Mouse (Mus musculus) liver, adult 2 months (tissue): Measurements from ENCODE around the gene Dock4. TPM values are rescaled to one million over a fixed set of nuclear protein-coding genes. Genes with fewer than 3 reads are reported as not detected.

ENCODE experiments used
- DNase-seq: peaks from one replicate; pipeline ENCODE4 v3.0.0-alpha.2; 2011; ENCODE audit warnings: low read depth, low spot score; ENCODE audit errors: extremely low read depth
- H3K27ac ChIP-seq: fragments of 200-500 bp; replicated peaks from 2 replicates; pipeline ENCODE4 v1.5.1; 2012; ENCODE audit warnings: low read depth, mild to moderate bottlenecking, control low read depth, inconsistent platforms, low read length; ENCODE audit not compliant: insufficient read depth
- H3K27me3 ChIP-seq: fragments of 200-500 bp; 2 replicates; pipeline ENCODE4 v1.6.1; 2012; ENCODE audit warnings: mild to moderate bottlenecking, moderate library complexity, low read length, inconsistent platforms; ENCODE audit not compliant: control insufficient read depth, insufficient read depth
- H3K36me3 ChIP-seq: fragments of 200-500 bp; 2 replicates; pipeline ENCODE4 v1.6.1; 2012; ENCODE audit warnings: low read length, inconsistent platforms; ENCODE audit not compliant: control insufficient read depth, insufficient read depth
- H3K4me1 ChIP-seq: fragments of 200-500 bp; 2 replicates; pipeline ENCODE4 v1.6.1; 2011; ENCODE audit warnings: low read length; ENCODE audit not compliant: control insufficient read depth, insufficient read depth
- H3K4me3 ChIP-seq: fragments of 200-500 bp; 2 replicates; pipeline ENCODE4 v1.5.1; 2011; ENCODE audit warnings: low read depth, mild to moderate bottlenecking, control low read depth, low read length, moderate library complexity; ENCODE audit not compliant: insufficient read depth
- H3K79me2 ChIP-seq: fragments of 200-500 bp; 2 replicates; pipeline ENCODE4 v1.6.1; 2012; ENCODE audit warnings: inconsistent platforms, mild to moderate bottlenecking, low read length, moderate library complexity; ENCODE audit not compliant: control insufficient read depth, insufficient read depth
- H3K9ac ChIP-seq: fragments of 200-500 bp; 2 replicates; pipeline ENCODE4 v1.6.1; 2012; ENCODE audit warnings: low read depth, mild to moderate bottlenecking, control low read depth, inconsistent platforms, low read length
- CTCF ChIP-seq: fragments of 200-500 bp; IDR thresholded peaks from 2 replicates; pipeline ENCODE4 v1.5.1; 2011; ENCODE audit warnings: low read depth, low read length, control low read depth
- POLR2A ChIP-seq: fragments of 200-500 bp; IDR thresholded peaks from 2 replicates; pipeline ENCODE4 v1.6.1; 2011; ENCODE audit warnings: low read length, control low read depth; ENCODE audit not compliant: insufficient read depth; ENCODE audit errors: extremely low read depth
- WGBS: fragments of 180-500 bp; shearing (Covaris S2); methylation state at CpG from one replicate; pipeline ENCODE4 v1.1.7; 2018; 5-methylcytosine and 5-hydroxymethylcytosine counted together
- polyA plus RNA-seq: library from polyadenylated mRNA; depleted of rRNA; stranded (reverse); fragments of >200 nt; gene quantifications from 2 replicates; pipeline ENCODE4 v1.2.3, GENCODE M21; 2012; rRNA removed
- total RNA-seq: library from RNA; depleted of rRNA; stranded (reverse); fragments of >200 nt; gene quantifications from 2 replicates; pipeline ENCODE4 v1.2.3, GENCODE M21; 2014; rRNA removed

Gene Dock4
- total and polyA plus RNA-seq, 2 experiments = 5.9 to 26.8 TPM

GRCm38 (mm10) chr12:40891168-40891567, 445.4 kb downstream of the Dock4 start:
- H3K27ac ChIP-seq = no peak overlapping the region
- TF ChIP-seq POLR2A (no peak), CTCF (no peak)
- no peak for DNase-seq
- H3K9ac ChIP-seq = no peak overlapping the region
- no peaks in the 10 kb centered on the region for H3K4me1 ChIP-seq
- H3K79me2 ChIP-seq = no peaks in the 10 kb centered on the region
- H3K27me3 ChIP-seq = no peaks in the 10 kb centered on the region
- no peaks in the 10 kb centered on the region for H3K36me3 ChIP-seq
- H3K4me3 ChIP-seq = no peak overlapping the region

DNA sequence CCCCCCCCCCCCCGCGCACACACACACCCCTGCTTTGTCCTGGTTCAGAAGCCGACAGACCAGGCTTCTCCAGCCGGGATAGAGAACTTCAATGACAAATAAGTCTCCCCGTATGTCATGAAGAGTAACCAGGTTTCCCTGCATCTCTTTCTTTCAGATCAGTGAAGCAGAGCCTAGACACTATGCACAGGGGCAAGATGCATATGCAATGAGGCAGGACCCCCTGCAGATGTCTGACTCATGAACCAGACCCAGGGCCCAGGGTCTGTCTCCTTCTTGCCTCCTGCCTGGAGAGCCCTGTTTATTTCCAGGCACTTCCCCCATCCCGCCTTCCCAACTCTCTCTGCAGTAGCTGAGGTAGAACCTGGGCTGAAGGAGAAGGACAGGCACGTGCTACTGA, 448.0 kb downstream of the Dock4 start:
- Histone ChIP-seq H3K4me1 (no peaks in the 10 kb centered on the region), H3K36me3 (no peaks in the 10 kb centered on the region), H3K4me3 (no peak overlapping the region), H3K27ac (no peak overlapping the region), H3K9ac (no peak overlapping the region), H3K27me3 (no peaks in the 10 kb centered on the region), H3K79me2 (no peaks in the 10 kb centered on the region)
- WGBS = 46% methylated on average over 5 of the region's 7 CpGs
- TF ChIP-seq POLR2A = no peak
- no peak for TF ChIP-seq CTCF
- DNase-seq = no peak

GRCm38 (mm10) chr12:40894695-40895094, 448.9 kb downstream of the Dock4 start:
- Histone ChIP-seq H3K27ac (no peak overlapping the region), H3K36me3 (no peaks in the 10 kb centered on the region), H3K9ac (no peak overlapping the region), H3K27me3 (no peaks in the 10 kb centered on the region), H3K4me1 (no peaks in the 10 kb centered on the region), H3K4me3 (no peak overlapping the region), H3K79me2 (no peaks in the 10 kb centered on the region)
- no peak for DNase-seq
- WGBS = 86% methylated on average over 5 of the region's 5 CpGs
- no peak for TF ChIP-seq POLR2A
- TF ChIP-seq CTCF = no peak

Other genes starting within 250 kb of the Dock4 start
- gene Lsmem1, start 246.5 kb upstream of the Dock4 start, total RNA-seq = not detected in 2 replicates
- not detected in 2 replicates for gene Lsmem1, start 246.5 kb upstream of the Dock4 start, polyA plus RNA-seq
- 17.6 and 24.3 TPM in 2 replicates for gene Ifrd1, start 197.4 kb upstream of the Dock4 start, total RNA-seq
- 3.9 and 4.8 TPM in 2 replicates for gene Ifrd1, start 197.4 kb upstream of the Dock4 start, polyA plus RNA-seq
- gene Zfp277, start 50 bp upstream of the Dock4 start, total RNA-seq = 10.9 and 14.0 TPM in 2 replicates
- 2.8 and 3.3 TPM in 2 replicates for gene Zfp277, start 50 bp upstream of the Dock4 start, polyA plus RNA-seq